Mouse (Mus musculus) kidney, embryonic 14.5 days (tissue): ENCODE measurements around the gene 3100002H09Rik. TPM values are rescaled to one million over a fixed set of nuclear protein-coding genes. Genes with fewer than 3 reads are reported as not detected.

Experiments
- ATAC-seq: fragments of 200-750 bp; cut with Nextera tagmentation; 2 replicates; pipeline ENCODE4 v1.8.0; 2017; ENCODE audit warnings: moderate number of reproducible peaks, mild to moderate bottlenecking, moderate TSS enrichment, moderate library complexity; ENCODE audit not compliant: low FRiP score, low TSS enrichment
- H3K27ac ChIP-seq: fragments of 300-500 bp; sonication (generic); 2 replicates; pipeline ENCODE4 v1.5.1; 2014; ENCODE audit warnings: low read depth, mild to moderate bottlenecking, low read length, moderate library complexity, mixed read lengths
- H3K27me3 ChIP-seq: fragments of 300-500 bp; sonication (generic); 2 replicates; pipeline ENCODE4 v1.6.1; 2014; ENCODE audit warnings: mild to moderate bottlenecking, low read length; ENCODE audit not compliant: control insufficient read depth, insufficient read depth
- H3K36me3 ChIP-seq: fragments of 300-500 bp; sonication (generic); 2 replicates; pipeline ENCODE4 v1.6.1; 2014; ENCODE audit warnings: low read length, mixed read lengths; ENCODE audit not compliant: control insufficient read depth, insufficient read depth
- H3K4me1 ChIP-seq: fragments of 300-500 bp; sonication (generic); 2 replicates; pipeline ENCODE4 v1.6.1; 2014; ENCODE audit warnings: low read length, mixed read lengths; ENCODE audit not compliant: control insufficient read depth, insufficient read depth
- H3K4me2 ChIP-seq: fragments of 300-500 bp; sonication (generic); replicated peaks from 2 replicates; pipeline ENCODE4 v1.6.1; 2014; ENCODE audit warnings: low read depth, mild to moderate bottlenecking, low read length
- H3K4me3 ChIP-seq: fragments of 300-500 bp; sonication (generic); 2 replicates; pipeline ENCODE4 v1.5.1; 2014; ENCODE audit warnings: mild to moderate bottlenecking, low read length
- H3K9ac ChIP-seq: fragments of 300-500 bp; sonication (generic); 2 replicates; pipeline ENCODE4 v1.6.1; 2014; ENCODE audit warnings: low read depth, mild to moderate bottlenecking, low read length, moderate library complexity
- H3K9me3 ChIP-seq: fragments of 300-500 bp; sonication (generic); 2 replicates; pipeline ENCODE4 v1.6.1; 2016; ENCODE audit warnings: low read length; ENCODE audit not compliant: control insufficient read depth
- WGBS: fragments of 180-500 bp; shearing (Covaris S2); extraction: QIAGEN DNeasy Blood & Tissue Kit; methylation state at CpG from one replicate; pipeline ENCODE4 v1.1.7; 2014; 5-methylcytosine and 5-hydroxymethylcytosine counted together
- polyA plus RNA-seq: library from polyadenylated mRNA; unstranded; fragments of >200 nt; fragmentation: Nextera tagmentation; extraction: Ambion mirVana; gene quantifications from 2 replicates; pipeline ENCODE4 v1.2.1, GENCODE M21; 2014

The 3100002H09Rik gene
- polyA plus RNA-seq, 1 experiment from 2014 or later = not detected

DNA sequence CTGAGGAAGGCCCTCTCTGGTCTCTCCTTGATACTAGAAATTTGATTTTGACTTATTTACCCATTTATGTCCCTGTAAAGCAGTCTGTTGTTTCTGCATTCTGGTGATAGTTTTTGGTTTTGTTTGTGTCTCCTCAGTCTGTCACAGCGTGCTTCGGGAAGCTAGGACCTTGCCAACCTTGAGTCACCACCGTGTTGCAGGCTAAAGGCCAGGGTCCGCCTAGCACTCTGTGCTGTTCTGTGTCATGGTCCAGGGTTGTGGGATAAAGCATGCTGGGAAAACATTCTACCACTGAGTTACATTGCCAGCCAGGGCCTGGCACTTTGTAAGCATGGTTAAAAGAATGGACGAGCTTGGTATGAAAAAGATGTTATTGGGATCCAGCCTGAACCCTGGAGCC is 12.0 kb upstream of the 3100002H09Rik start:
- no peak overlapping the region for H3K27ac ChIP-seq
- WGBS = 90% methylated on average over 5 of the region's 5 CpGs
- H3K27me3 ChIP-seq = no peaks in the 10 kb centered on the region
- H3K9ac ChIP-seq = no peak overlapping the region
- no peak overlapping the region for H3K4me2 ChIP-seq
- no peak for ATAC-seq
- no peaks in the 10 kb centered on the region for H3K36me3 ChIP-seq
- no peak overlapping the region for H3K4me3 ChIP-seq
- no peaks in the 10 kb centered on the region for H3K9me3 ChIP-seq
- peaks cover 16% of the 10 kb centered on the region for H3K4me1 ChIP-seq

GRCm38 (mm10) chr4:124621406-124621805 is 10.8 kb upstream of the 3100002H09Rik start:
- no peak for ATAC-seq
- H3K9ac ChIP-seq = no peak overlapping the region
- H3K9me3 ChIP-seq = no peaks in the 10 kb centered on the region
- peaks cover 21% of the 10 kb centered on the region for H3K4me1 ChIP-seq
- H3K27me3 ChIP-seq = no peaks in the 10 kb centered on the region
- H3K27ac ChIP-seq = no peak overlapping the region
- H3K4me2 ChIP-seq = no peak overlapping the region
- WGBS = 73% methylated on average over 11 of the region's 11 CpGs
- H3K36me3 ChIP-seq = no peaks in the 10 kb centered on the region
- no peak overlapping the region for H3K4me3 ChIP-seq

GRCm38 (mm10) chr4:124618599-124618998 is 8.0 kb upstream of the 3100002H09Rik start:
- WGBS = 11% methylated on average over 16 of the region's 16 CpGs
- no peaks in the 10 kb centered on the region for H3K27me3 ChIP-seq
- no peaks in the 10 kb centered on the region for H3K9me3 ChIP-seq
- H3K4me2 ChIP-seq = peak overlapping the region; percentile 25
- H3K4me3 ChIP-seq = no peak overlapping the region
- H3K36me3 ChIP-seq = no peaks in the 10 kb centered on the region
- peak overlapping the region; percentile 23; the same call in 1 of the 2 replicates for H3K9ac ChIP-seq
- peaks cover 17% of the 10 kb centered on the region for H3K4me1 ChIP-seq
- no peak overlapping the region for H3K27ac ChIP-seq
- no peak for ATAC-seq

DNA sequence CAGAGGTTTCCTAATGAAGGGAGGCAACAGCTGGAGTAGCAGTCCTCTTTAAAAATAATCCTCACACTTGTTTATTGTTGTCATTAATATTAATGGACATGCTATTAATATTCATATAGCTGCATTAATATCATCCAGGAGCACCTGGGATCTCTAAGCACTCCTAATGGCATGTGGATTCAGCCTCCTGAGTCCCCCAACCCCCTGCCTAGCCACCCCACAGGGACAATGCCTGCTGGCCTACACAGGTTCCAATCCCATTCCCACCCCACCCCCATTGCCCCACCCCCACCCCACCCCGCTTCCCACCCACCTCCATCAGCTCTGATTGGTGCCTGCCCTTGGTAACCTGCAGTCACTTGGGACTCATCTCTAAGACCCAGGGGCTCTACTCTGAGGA is 6.0 kb upstream of the 3100002H09Rik start:
- H3K36me3 ChIP-seq = no peaks in the 10 kb centered on the region
- 33% methylated on average over 1 of the region's 1 CpGs for WGBS
- no peaks in the 10 kb centered on the region for H3K27me3 ChIP-seq
- H3K9me3 ChIP-seq = no peaks in the 10 kb centered on the region
- H3K9ac ChIP-seq = no peak overlapping the region
- H3K27ac ChIP-seq = no peak overlapping the region
- H3K4me2 ChIP-seq = no peak overlapping the region
- ATAC-seq = no peak
- H3K4me1 ChIP-seq = peaks cover 17% of the 10 kb centered on the region
- H3K4me3 ChIP-seq = no peak overlapping the region

DNA sequence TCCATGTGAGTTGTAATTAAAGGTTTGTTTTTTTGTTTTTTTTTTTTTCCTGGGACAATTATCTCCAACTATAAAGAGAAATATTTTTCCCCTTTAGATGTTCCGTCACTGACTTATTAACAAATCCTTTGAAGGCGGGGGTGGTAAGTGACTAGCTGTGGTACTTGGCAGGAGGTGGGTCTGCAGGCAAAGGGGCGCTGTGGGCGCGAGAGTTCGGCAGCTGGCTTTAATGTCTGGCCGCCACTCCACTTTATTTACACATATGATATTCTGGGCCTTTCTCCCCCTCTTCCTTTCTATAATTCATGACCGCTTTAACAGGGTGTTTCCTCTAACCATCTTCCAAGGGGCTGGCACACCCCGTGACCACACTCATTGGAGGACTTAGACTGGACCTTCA is 5.4 kb upstream of the 3100002H09Rik start:
- no peaks in the 10 kb centered on the region for H3K27me3 ChIP-seq
- H3K9me3 ChIP-seq = no peaks in the 10 kb centered on the region
- H3K9ac ChIP-seq = no peak overlapping the region
- H3K4me2 ChIP-seq = no peak overlapping the region
- no peak for ATAC-seq
- H3K4me1 ChIP-seq = peaks cover 17% of the 10 kb centered on the region
- 44% methylated on average over 9 of the region's 9 CpGs for WGBS
- no peaks in the 10 kb centered on the region for H3K36me3 ChIP-seq
- no peak overlapping the region for H3K27ac ChIP-seq
- no peak overlapping the region for H3K4me3 ChIP-seq

- 31% methylated on average over 14 of the region's 14 CpGs for WGBS
- ATAC-seq = no peak
- Histone ChIP-seq H3K4me3 (no peak overlapping the region), H3K4me2 (no peak overlapping the region), H3K36me3 (no peaks in the 10 kb centered on the region), H3K9ac (no peak overlapping the region), H3K4me1 (peaks cover 17% of the 10 kb centered on the region), H3K27ac (no peak overlapping the region), H3K9me3 (no peaks in the 10 kb centered on the region), H3K27me3 (no peaks in the 10 kb centered on the region)
Observed at GRCm38 (mm10) chr4:124615406-124615960, 4.9 kb upstream of the 3100002H09Rik start.

DNA sequence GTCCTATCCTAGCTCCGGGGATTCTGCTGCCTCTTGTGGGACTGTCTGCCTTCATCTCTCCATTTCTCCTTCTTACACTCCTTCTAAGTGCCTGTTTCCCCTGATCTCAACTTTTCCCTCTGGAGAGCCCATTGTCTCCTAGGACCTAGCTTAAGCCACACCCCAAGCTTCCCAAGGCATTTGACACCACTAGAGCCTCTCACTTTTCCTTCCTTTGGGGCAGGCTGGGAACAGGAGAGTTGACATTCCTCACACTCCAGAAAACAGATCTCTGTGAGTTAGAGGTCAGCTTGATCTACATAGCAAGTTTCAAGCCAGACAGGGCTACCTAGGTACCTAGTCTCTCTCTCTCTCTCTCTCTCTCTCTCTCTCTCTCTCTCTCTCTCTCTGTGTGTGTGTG is 3.6 kb upstream of the 3100002H09Rik start:
- Histone ChIP-seq H3K36me3 (no peaks in the 10 kb centered on the region), H3K9ac (no peak overlapping the region), H3K4me3 (no peak overlapping the region), H3K4me1 (peaks cover 17% of the 10 kb centered on the region), H3K9me3 (no peaks in the 10 kb centered on the region), H3K27ac (no peak overlapping the region), H3K27me3 (no peaks in the 10 kb centered on the region), H3K4me2 (no peak overlapping the region)
- WGBS = 0% methylated on average over 1 of the region's 1 CpGs
- no peak for ATAC-seq

DNA sequence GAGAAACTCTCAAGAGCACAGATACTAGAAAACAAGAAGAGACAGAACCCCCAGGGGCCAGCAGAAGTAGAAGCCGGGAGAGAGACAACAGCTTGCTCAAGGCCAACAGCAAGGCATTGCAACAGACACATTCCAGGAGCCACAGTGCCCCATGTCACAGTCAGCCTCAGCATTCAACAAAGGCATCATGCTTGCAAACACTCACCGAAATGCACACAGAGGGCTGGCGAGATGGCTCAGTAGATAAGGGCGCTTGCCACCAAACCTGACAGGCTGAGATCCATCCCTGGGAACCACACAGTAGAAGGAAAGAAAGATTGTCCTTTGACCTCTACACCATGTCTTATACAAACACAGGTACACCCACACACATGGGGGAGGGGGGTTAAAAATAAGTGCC is 1.2 kb upstream of the 3100002H09Rik start:
- ATAC-seq = no peak

GRCm38 (mm10) chr4:124610066-124610465 is 537 bp downstream of the 3100002H09Rik start:
- Histone ChIP-seq H3K36me3 (no peaks in the 10 kb centered on the region), H3K4me3 (no peak overlapping the region), H3K9ac (no peak overlapping the region), H3K9me3 (no peaks in the 10 kb centered on the region), H3K4me2 (no peak overlapping the region), H3K27me3 (no peaks in the 10 kb centered on the region), H3K27ac (no peak overlapping the region), H3K4me1 (no peaks in the 10 kb centered on the region)
- no peak for ATAC-seq
- 77% methylated on average over 2 of the region's 2 CpGs for WGBS

More for the DNA sequence above, 1.2 kb upstream of the 3100002H09Rik start:
- no peak overlapping the region for H3K27ac ChIP-seq
- no peaks in the 10 kb centered on the region for H3K36me3 ChIP-seq
- H3K9me3 ChIP-seq = no peaks in the 10 kb centered on the region
- H3K9ac ChIP-seq = no peak overlapping the region
- 63% methylated on average over 4 of the region's 4 CpGs for WGBS
- H3K4me2 ChIP-seq = no peak overlapping the region
- H3K4me3 ChIP-seq = no peak overlapping the region
- H3K27me3 ChIP-seq = no peaks in the 10 kb centered on the region
- peaks cover 7% of the 10 kb centered on the region; the same call in 1 of the 2 replicates for H3K4me1 ChIP-seq
